Mouse (Mus musculus) liver, adult 2 months (tissue): ENCODE data around the gene Gm3646. TPM values are rescaled to one million over a fixed set of nuclear protein-coding genes. Genes with fewer than 3 reads are reported as not detected.

Source experiments
- DNase-seq: peaks from one replicate; pipeline ENCODE4 v3.0.0-alpha.2; 2011; ENCODE audit warnings: low read depth, low spot score; ENCODE audit errors: extremely low read depth
- H3K27ac ChIP-seq: fragments of 200-500 bp; replicated peaks from 2 replicates; pipeline ENCODE4 v1.5.1; 2012; ENCODE audit warnings: low read depth, mild to moderate bottlenecking, control low read depth, inconsistent platforms, low read length; ENCODE audit not compliant: insufficient read depth
- H3K27me3 ChIP-seq: fragments of 200-500 bp; 2 replicates; pipeline ENCODE4 v1.6.1; 2012; ENCODE audit warnings: mild to moderate bottlenecking, moderate library complexity, low read length, inconsistent platforms; ENCODE audit not compliant: control insufficient read depth, insufficient read depth
- H3K36me3 ChIP-seq: fragments of 200-500 bp; 2 replicates; pipeline ENCODE4 v1.6.1; 2012; ENCODE audit warnings: low read length, inconsistent platforms; ENCODE audit not compliant: control insufficient read depth, insufficient read depth
- H3K4me1 ChIP-seq: fragments of 200-500 bp; 2 replicates; pipeline ENCODE4 v1.6.1; 2011; ENCODE audit warnings: low read length; ENCODE audit not compliant: control insufficient read depth, insufficient read depth
- H3K4me3 ChIP-seq: fragments of 200-500 bp; 2 replicates; pipeline ENCODE4 v1.5.1; 2011; ENCODE audit warnings: low read depth, mild to moderate bottlenecking, control low read depth, low read length, moderate library complexity; ENCODE audit not compliant: insufficient read depth
- H3K79me2 ChIP-seq: fragments of 200-500 bp; 2 replicates; pipeline ENCODE4 v1.6.1; 2012; ENCODE audit warnings: inconsistent platforms, mild to moderate bottlenecking, low read length, moderate library complexity; ENCODE audit not compliant: control insufficient read depth, insufficient read depth
- H3K9ac ChIP-seq: fragments of 200-500 bp; 2 replicates; pipeline ENCODE4 v1.6.1; 2012; ENCODE audit warnings: low read depth, mild to moderate bottlenecking, control low read depth, inconsistent platforms, low read length
- CTCF ChIP-seq: fragments of 200-500 bp; IDR thresholded peaks from 2 replicates; pipeline ENCODE4 v1.5.1; 2011; ENCODE audit warnings: low read depth, low read length, control low read depth
- POLR2A ChIP-seq: fragments of 200-500 bp; IDR thresholded peaks from 2 replicates; pipeline ENCODE4 v1.6.1; 2011; ENCODE audit warnings: low read length, control low read depth; ENCODE audit not compliant: insufficient read depth; ENCODE audit errors: extremely low read depth
- WGBS: fragments of 180-500 bp; shearing (Covaris S2); methylation state at CpG from one replicate; pipeline ENCODE4 v1.1.7; 2018; 5-methylcytosine and 5-hydroxymethylcytosine counted together
- polyA plus RNA-seq: library from polyadenylated mRNA; depleted of rRNA; stranded (reverse); fragments of >200 nt; gene quantifications from 2 replicates; pipeline ENCODE4 v1.2.3, GENCODE M21; 2012; rRNA removed
- total RNA-seq: library from RNA; depleted of rRNA; stranded (reverse); fragments of >200 nt; gene quantifications from 2 replicates; pipeline ENCODE4 v1.2.3, GENCODE M21; 2014; rRNA removed

Gm3646 gene
- total and polyA plus RNA-seq, 2 experiments, result not detected

DNA sequence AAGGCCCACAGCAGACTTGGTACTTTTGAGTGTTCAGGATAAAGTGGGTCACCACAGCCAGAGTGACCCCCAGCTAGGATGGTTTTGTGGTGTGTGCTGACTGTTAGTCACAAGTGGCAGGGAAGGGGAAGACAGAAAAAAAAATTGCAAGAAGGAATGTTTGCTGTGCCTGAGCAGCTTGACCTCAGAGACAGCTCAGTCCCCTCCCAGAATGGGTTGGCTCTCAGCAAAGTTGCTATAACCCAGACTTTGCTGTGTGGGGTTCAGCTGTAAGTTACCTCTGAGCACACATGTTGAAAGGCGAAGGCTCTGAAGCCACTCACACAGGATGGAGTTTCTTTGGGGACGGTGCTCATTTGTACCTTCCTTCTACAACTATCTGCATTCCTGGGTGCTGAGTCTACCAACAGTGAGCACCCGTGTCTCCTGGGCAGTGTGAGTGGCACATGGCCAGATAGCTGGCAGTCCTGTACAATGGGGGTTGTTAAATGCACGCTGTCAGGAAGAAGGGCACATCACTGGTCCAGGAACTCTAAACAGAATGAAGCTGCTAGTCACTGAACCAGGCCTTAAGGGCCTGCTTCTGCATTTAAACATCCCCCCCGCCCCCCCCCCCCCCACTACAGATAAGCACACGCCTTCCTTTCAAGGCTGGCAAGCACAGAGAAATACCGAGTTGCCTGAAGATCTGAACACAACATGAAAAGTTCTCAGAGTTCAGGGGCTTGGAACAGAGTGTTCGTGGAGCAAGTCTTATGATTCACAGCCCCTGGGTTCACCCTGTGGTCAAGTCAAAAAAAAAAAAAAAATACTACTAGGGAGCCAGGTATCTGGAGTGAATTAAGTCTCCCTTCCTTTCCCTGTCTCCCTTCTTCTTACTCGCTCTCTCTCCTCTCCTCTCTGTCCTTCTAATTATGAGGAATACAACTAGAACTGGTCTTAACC lies 45.6 kb downstream of the Gm3646 start:
- H3K9ac ChIP-seq, result no peak overlapping the region
- H3K4me3 ChIP-seq, result no peak overlapping the region
- H3K79me2 ChIP-seq, result no peaks in the 10 kb centered on the region
- H3K36me3 ChIP-seq, result no peaks in the 10 kb centered on the region
- 0 out of 2 replicates have a peak overlapping the region, but pooled peaks have one; percentile 18 for H3K27ac ChIP-seq
- TF ChIP-seq CTCF (no peak), POLR2A (no peak)
- DNase-seq, result no peak
- H3K27me3 ChIP-seq, result no peaks in the 10 kb centered on the region
- whole genome bisulfite sequencing, result 53% methylated on average over 9 of the region's 9 CpGs
- H3K4me1 ChIP-seq, result 0 out of 2 replicates have a peak, but pooled peaks cover 7% of the 10 kb centered on the region

DNA sequence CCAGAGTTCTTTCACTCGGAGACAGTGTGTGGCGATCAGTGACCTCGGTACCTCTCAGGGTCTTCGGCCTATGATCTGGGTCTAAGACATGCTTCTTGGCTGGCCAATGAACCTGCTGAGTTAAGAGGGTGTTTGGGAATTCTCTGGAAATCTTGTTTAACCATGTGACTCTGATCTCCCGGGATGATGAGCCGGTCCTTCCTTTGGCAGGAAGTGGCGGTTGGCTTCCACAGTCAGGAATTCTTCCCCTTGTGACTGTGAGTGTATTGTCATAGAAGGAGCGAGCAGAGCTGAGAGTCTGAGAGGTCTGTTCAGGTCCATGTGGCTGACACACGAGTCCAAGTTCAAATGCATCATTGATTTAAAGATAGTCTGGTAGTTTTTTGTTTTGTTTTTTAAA lies 46.9 kb downstream of the Gm3646 start:
- 0 out of 2 replicates have a peak, but pooled peaks cover 7% of the 10 kb centered on the region for H3K4me1 ChIP-seq
- no peak for DNase-seq
- no peaks in the 10 kb centered on the region for H3K27me3 ChIP-seq
- no peak for TF ChIP-seq POLR2A
- TF ChIP-seq CTCF, result no peak
- H3K27ac ChIP-seq, result peak overlapping the region; percentile 56; the same call in 1 of the 2 replicates
- no peaks in the 10 kb centered on the region for H3K79me2 ChIP-seq
- H3K36me3 ChIP-seq, result no peaks in the 10 kb centered on the region
- no peak overlapping the region for H3K9ac ChIP-seq
- H3K4me3 ChIP-seq, result no peak overlapping the region
- WGBS, result 72% methylated on average over 9 of the region's 9 CpGs

DNA sequence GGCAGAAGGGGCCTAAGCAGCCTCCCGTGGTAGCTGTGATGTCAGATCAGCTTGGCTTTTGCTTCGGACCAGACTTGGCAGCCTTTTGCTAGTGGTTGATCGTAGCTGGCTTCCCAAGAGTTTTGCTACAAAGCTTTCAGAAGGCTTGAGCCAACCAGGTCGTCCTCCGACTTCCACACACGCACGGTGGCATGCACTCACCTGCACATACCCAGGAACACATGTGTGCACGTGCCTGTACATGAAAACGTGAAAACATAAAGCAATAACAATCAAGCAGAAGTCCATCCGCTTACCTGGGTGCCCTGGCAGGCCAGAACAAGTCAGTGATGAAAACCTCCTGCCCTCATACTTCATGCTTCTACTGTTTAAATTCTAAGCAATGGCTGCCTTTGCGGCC lies 48.2 kb downstream of the Gm3646 start:
- no peaks in the 10 kb centered on the region for H3K79me2 ChIP-seq
- H3K27ac ChIP-seq, result no peak overlapping the region
- no peaks in the 10 kb centered on the region for H3K27me3 ChIP-seq
- no peak overlapping the region for H3K4me3 ChIP-seq
- no peak overlapping the region for H3K9ac ChIP-seq
- H3K36me3 ChIP-seq, result no peaks in the 10 kb centered on the region
- 88% methylated on average over 11 of the region's 11 CpGs for WGBS
- DNase-seq, result no peak
- 0 out of 2 replicates have a peak, but pooled peaks cover 7% of the 10 kb centered on the region for H3K4me1 ChIP-seq
- TF ChIP-seq POLR2A (no peak), CTCF (no peak)

DNA sequence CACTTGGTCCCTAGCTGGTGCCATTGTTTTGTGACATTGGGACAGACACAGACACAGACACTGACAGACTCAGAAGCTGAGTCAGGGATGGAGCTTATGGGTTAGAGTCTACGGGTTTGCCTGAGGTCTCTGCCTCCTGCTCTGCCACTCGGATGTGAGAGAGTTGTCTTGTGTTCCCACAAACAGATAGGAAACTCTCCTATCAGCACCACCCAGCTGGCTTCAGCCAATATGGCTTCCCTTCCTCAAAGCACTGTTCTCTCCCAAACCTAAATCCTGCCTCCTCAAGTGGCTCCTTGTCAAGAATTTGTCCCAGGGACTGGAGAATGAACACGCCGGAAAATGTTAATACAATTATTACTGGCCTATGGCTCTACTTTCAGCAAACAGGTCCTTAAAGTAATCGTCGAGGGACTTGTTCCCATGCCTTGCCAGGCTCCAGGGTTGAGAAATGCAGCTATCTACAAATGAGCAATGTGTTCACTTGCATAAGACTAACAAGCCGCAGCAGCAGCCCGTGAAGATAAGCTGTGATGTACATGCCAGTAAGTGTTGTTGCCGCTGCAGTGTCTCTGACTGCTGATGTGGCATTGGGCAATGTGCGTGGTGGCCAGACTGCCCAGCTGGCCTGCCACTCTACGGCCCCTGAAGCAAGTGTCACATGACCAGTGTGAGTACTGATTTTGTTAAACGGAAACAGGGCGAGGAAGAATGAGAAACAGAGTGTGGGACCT lies 50.7 kb downstream of the Gm3646 start:
- Histone ChIP-seq H3K27me3 (no peaks in the 10 kb centered on the region), H3K27ac (no peak overlapping the region), H3K36me3 (no peaks in the 10 kb centered on the region), H3K79me2 (no peaks in the 10 kb centered on the region), H3K4me1 (0 out of 2 replicates have a peak, but pooled peaks cover 3% of the 10 kb centered on the region), H3K9ac (no peak overlapping the region), H3K4me3 (no peak overlapping the region)
- DNase-seq, result no peak
- 76% methylated on average over 13 of the region's 13 CpGs for WGBS
- no peak for TF ChIP-seq POLR2A
- TF ChIP-seq CTCF, result no peak

Other genes with a start within 250 kb of the Gm3646 start
- 83.6 and 84.2 TPM in 2 replicates for gene Rnf149, start 227.9 kb downstream of the Gm3646 start, total RNA-seq
- gene Rnf149, start 227.9 kb downstream of the Gm3646 start, polyA plus RNA-seq, result 58.9 and 66.0 TPM in 2 replicates
- gene Creg2, start 153.9 kb downstream of the Gm3646 start, total RNA-seq, result not detected in 2 replicates
- not detected in 2 replicates for gene Creg2, start 153.9 kb downstream of the Gm3646 start, polyA plus RNA-seq
- 0.09 TPM in 1 of 2 replicates, not detected in the other for gene Rfx8, start 84.3 kb downstream of the Gm3646 start, total RNA-seq
- gene Rfx8, start 84.3 kb downstream of the Gm3646 start, polyA plus RNA-seq, result 0.04 TPM in 1 of 2 replicates, not detected in the other
- gene Map4k4, start 95.6 kb upstream of the Gm3646 start, total RNA-seq, result 10.7 and 12.4 TPM in 2 replicates
- 6.3 and 7.2 TPM in 2 replicates for gene Map4k4, start 95.6 kb upstream of the Gm3646 start, polyA plus RNA-seq